Mouse (Mus musculus) MEL (cell line): Measurements from ENCODE around the gene Nol6.

Experiments used
- CTCF ChIP-seq, 3 experiments: IDR thresholded peaks in 2 of 3; conservative IDR thresholded peaks in 1 of 3; 2 replicates each; pipeline ENCODE4 v1.5.1; 2011 to 2012; ENCODE audit warnings: low read length in 3 of 3, low read depth in 2 of 3, mild to moderate bottlenecking in 2 of 3, improper control_type of control experiment in 1 of 3, inconsistent platforms in 1 of 3, mixed read lengths in 1 of 3, moderate library complexity in 1 of 3; ENCODE audit not compliant: control insufficient read depth in 1 of 3, insufficient read depth in 1 of 3, poor library complexity in 1 of 3, severe bottlenecking in 1 of 3
- E2F4 ChIP-seq: IDR thresholded peaks from 2 replicates; pipeline ENCODE4 v1.6.1; 2011; ENCODE audit warnings: low read depth, low read length, improper control_type of control experiment, borderline replicate concordance
- ELF1 ChIP-seq: IDR thresholded peaks from 2 replicates; pipeline ENCODE4 v1.6.1; 2014; ENCODE audit warnings: low read depth, mild to moderate bottlenecking, inconsistent platforms, low read length, improper control_type of control experiment, moderate library complexity
- EP300 ChIP-seq, 2 experiments: IDR thresholded peaks; 2 replicates each; pipeline ENCODE4 v1.6.1; 2011; ENCODE audit warnings: improper control_type of control experiment in 2 of 2, low read length in 2 of 2, low read depth in 1 of 2, mild to moderate bottlenecking in 1 of 2
- GATA1 ChIP-seq: IDR thresholded peaks from 2 replicates; pipeline ENCODE4 v1.6.1; 2011; ENCODE audit warnings: low read depth, low read length, improper control_type of control experiment
- HCFC1 ChIP-seq: IDR thresholded peaks from 2 replicates; pipeline ENCODE4 v1.6.1; 2012; ENCODE audit warnings: low read depth, mild to moderate bottlenecking, inconsistent platforms, low read length, improper control_type of control experiment, moderate library complexity
- JUND ChIP-seq: IDR thresholded peaks from 2 replicates; pipeline ENCODE4 v1.6.1; 2011; ENCODE audit warnings: low read depth, mild to moderate bottlenecking, improper control_type of control experiment, low read length
- KAT2A ChIP-seq: conservative IDR thresholded peaks from 2 replicates; pipeline ENCODE4 v1.6.1; 2012; ENCODE audit warnings: low read depth, low read length, improper control_type of control experiment, inconsistent platforms
- MAX ChIP-seq: IDR thresholded peaks from 2 replicates; pipeline ENCODE4 v1.6.1; 2011; ENCODE audit warnings: low read length, improper control_type of control experiment
- MXI1 ChIP-seq: IDR thresholded peaks from 2 replicates; pipeline ENCODE4 v1.6.1; 2011; ENCODE audit warnings: mild to moderate bottlenecking, low read depth, low read length, improper control_type of control experiment
- MYC ChIP-seq: IDR thresholded peaks from 2 replicates; pipeline ENCODE4 v1.6.1; 2011; ENCODE audit warnings: low read depth, mild to moderate bottlenecking, low read length, improper control_type of control experiment, moderate library complexity
- POLR2A ChIP-seq, 2 experiments: IDR thresholded peaks; 2 replicates each; pipeline ENCODE4 v1.6.1; 2011 to 2012; ENCODE audit warnings: low read length in 2 of 2, mild to moderate bottlenecking in 2 of 2, control low read depth in 1 of 2, improper control_type of control experiment in 1 of 2, low read depth in 1 of 2, moderate library complexity in 1 of 2; ENCODE audit not compliant: control insufficient read depth in 1 of 2, insufficient read depth in 1 of 2, poor library complexity in 1 of 2
- POLR2AphosphoS2 ChIP-seq: IDR thresholded peaks from 2 replicates; pipeline ENCODE4 v1.6.1; 2011; ENCODE audit warnings: low read length, improper control_type of control experiment
- ZNF384 ChIP-seq: IDR thresholded peaks from 2 replicates; pipeline ENCODE4 v1.6.1; 2012; ENCODE audit warnings: low read depth, mild to moderate bottlenecking, inconsistent platforms, low read length, improper control_type of control experiment

- no peak for TF ChIP-seq POLR2AphosphoS2
- peak; percentile 71 to 97 (median 79) for TF ChIP-seq CTCF (IDR thresholded peaks at IDR 0.05 in 2 of 3, conservative IDR thresholded peaks at IDR 0.05 in 1 of 3; ENCODE audit: control insufficient read depth in 1 of 3, insufficient read depth in 1 of 3, low read depth in 2 of 3, low read length in 3 of 3, poor library complexity in 1 of 3, severe bottlenecking in 1 of 3)
- no peak for TF ChIP-seq ZNF384
- no peak for TF ChIP-seq EP300 (IDR thresholded peaks at IDR 0.05; ENCODE audit: low read depth in 1 of 2, low read length in 2 of 2)
- no peak for TF ChIP-seq ELF1
- TF ChIP-seq MXI1 = no peak
- TF ChIP-seq POLR2A (IDR thresholded peaks at IDR 0.05; ENCODE audit: control insufficient read depth in 1 of 2, insufficient read depth in 1 of 2, low read depth in 1 of 2, low read length in 2 of 2, poor library complexity in 1 of 2) = no peak
- no peak for TF ChIP-seq HCFC1
- no peak for TF ChIP-seq E2F4
- no peak for TF ChIP-seq GATA1
- no peak for TF ChIP-seq MYC
- no peak for TF ChIP-seq KAT2A
- no peak for TF ChIP-seq JUND
- no peak for TF ChIP-seq MAX
Measured at GRCm38 (mm10) chr4:41129406-41129805, 5.2 kb upstream of the Nol6 start.
